Mouse (Mus musculus) embryonic facial prominence, embryonic 11.5 days (tissue): ENCODE results near the gene Lmcd1. TPM values are rescaled to one million over a fixed set of nuclear protein-coding genes. Genes with fewer than 3 reads are reported as not detected.

Experiments
- ATAC-seq: fragments of 200-750 bp; cut with Nextera tagmentation; replicated peaks from 2 replicates; pipeline ENCODE4 v1.8.0; 2017; ENCODE audit warnings: low read depth; ENCODE audit not compliant: insufficient number of reproducible peaks, low FRiP score, low TSS enrichment
- DNase-seq: peaks from one replicate; pipeline ENCODE4 v3.0.0-alpha.2; 2015; ENCODE audit warnings: low spot score
- H3K27ac ChIP-seq: fragments of 300-500 bp; sonication (generic); replicated peaks from 2 replicates; pipeline ENCODE4 v1.5.1; 2014; ENCODE audit warnings: mild to moderate bottlenecking, low read depth, low read length, control low read depth
- H3K27me3 ChIP-seq: fragments of 300-500 bp; sonication (generic); 2 replicates; pipeline ENCODE4 v1.6.1; 2014; ENCODE audit warnings: mild to moderate bottlenecking, low read length, moderate library complexity, mixed read lengths; ENCODE audit not compliant: control insufficient read depth, insufficient read depth
- H3K36me3 ChIP-seq: fragments of 300-500 bp; sonication (generic); replicated peaks from 2 replicates; pipeline ENCODE4 v1.6.1; 2014; ENCODE audit warnings: low read depth, mild to moderate bottlenecking, low read length, moderate library complexity, mixed read lengths; ENCODE audit not compliant: control insufficient read depth, insufficient read depth
- H3K4me1 ChIP-seq: fragments of 300-500 bp; sonication (generic); 2 replicates; pipeline ENCODE4 v1.6.1; 2014; ENCODE audit warnings: low read length, mixed read lengths; ENCODE audit not compliant: control insufficient read depth, insufficient read depth
- H3K4me2 ChIP-seq: fragments of 300-500 bp; sonication (generic); 2 replicates; pipeline ENCODE4 v1.6.1; 2014; ENCODE audit warnings: low read depth, mild to moderate bottlenecking, control low read depth, low read length, moderate library complexity
- H3K4me3 ChIP-seq: fragments of 300-500 bp; sonication (generic); 2 replicates; pipeline ENCODE4 v1.5.1; 2014; ENCODE audit warnings: low read depth, low read length, control low read depth
- H3K9ac ChIP-seq: fragments of 300-500 bp; sonication (generic); replicated peaks from 2 replicates; pipeline ENCODE4 v1.6.1; 2014; ENCODE audit warnings: mild to moderate bottlenecking, control low read depth, low read length
- H3K9me3 ChIP-seq: fragments of 300-500 bp; sonication (generic); replicated peaks from 2 replicates; pipeline ENCODE4 v1.6.1; 2016; ENCODE audit warnings: mild to moderate bottlenecking, low read length, inconsistent platforms, mixed read lengths; ENCODE audit not compliant: control insufficient read depth
- WGBS: fragments of 180-500 bp; shearing (Covaris S2); extraction: QIAGEN DNeasy Blood & Tissue Kit; methylation state at CpG from one replicate; pipeline ENCODE4 v1.1.7; 2014; 5-methylcytosine and 5-hydroxymethylcytosine counted together
- polyA plus RNA-seq: library from polyadenylated mRNA; unstranded; fragments of >200 nt; fragmentation: Nextera tagmentation; extraction: Ambion mirVana; gene quantifications from 2 replicates; pipeline ENCODE4 v1.2.1, GENCODE M21; 2014

Lmcd1 gene
- polyA plus RNA-seq, 1 experiment from 2014 or later, result 5.4 TPM

DNA sequence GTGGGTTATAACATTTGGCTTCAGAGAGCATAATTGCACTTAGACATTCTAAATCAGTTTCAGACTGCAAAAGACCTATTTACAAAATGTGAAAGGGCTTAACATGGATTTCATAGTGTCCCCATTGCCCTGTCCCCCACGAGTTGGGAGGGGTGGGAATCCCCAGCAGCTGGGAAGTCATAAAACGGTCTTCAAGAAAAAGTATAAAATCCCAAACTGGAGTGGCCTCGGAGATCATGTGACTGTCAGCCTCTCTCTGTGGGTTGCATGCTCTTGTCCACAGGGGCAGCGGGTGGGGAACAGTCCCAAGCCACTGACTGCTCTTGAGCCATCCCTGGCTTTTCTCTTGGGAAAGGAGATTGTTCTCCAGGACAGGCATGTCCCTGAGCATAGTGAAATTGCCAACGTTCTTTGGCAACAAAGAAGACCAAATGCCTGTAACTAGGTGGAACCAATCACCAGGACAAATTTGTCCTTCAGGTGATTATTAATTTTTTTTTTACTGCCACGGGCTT is 2.2 kb downstream of the Lmcd1 start:
- ATAC-seq (no peak), DNase-seq (no peak)
- Histone ChIP-seq H3K27ac (no peak overlapping the region), H3K27me3 (no peaks in the 10 kb centered on the region), H3K4me2 (no peak overlapping the region), H3K9me3 (no peaks in the 10 kb centered on the region), H3K4me3 (no peak overlapping the region), H3K9ac (no peak overlapping the region), H3K36me3 (no peaks in the 10 kb centered on the region), H3K4me1 (peaks cover 4% of the 10 kb centered on the region)
- 74% methylated on average over 6 of the region's 6 CpGs for WGBS

DNA sequence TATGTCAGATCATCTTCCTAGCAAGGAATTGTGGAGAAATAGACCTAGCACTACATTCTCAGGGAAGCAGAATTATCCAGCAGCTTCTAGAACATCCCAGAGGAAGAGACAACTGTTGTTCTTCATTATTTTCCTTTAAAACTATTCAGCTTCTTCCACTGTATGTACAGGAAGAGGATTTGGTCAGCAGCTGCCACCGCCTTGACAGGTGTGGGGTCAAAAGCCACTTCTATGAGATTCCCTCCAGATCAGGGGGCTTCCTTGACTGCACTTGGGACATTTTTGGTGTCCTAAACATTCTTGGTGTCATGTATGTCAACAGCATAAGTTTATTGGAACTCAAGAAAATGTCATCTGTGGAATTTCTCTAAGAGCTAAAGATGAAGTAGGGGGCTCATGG is 5.2 kb downstream of the Lmcd1 start:
- Histone ChIP-seq H3K36me3 (no peaks in the 10 kb centered on the region), H3K4me2 (no peak overlapping the region), H3K4me1 (peaks cover under 1% of the 10 kb centered on the region), H3K27ac (no peak overlapping the region), H3K27me3 (no peaks in the 10 kb centered on the region), H3K9me3 (no peaks in the 10 kb centered on the region), H3K4me3 (no peak overlapping the region), H3K9ac (no peak overlapping the region)
- 84% methylated on average over 1 of the region's 1 CpGs for WGBS
- DNase-seq (no peak), ATAC-seq (no peak)

DNA sequence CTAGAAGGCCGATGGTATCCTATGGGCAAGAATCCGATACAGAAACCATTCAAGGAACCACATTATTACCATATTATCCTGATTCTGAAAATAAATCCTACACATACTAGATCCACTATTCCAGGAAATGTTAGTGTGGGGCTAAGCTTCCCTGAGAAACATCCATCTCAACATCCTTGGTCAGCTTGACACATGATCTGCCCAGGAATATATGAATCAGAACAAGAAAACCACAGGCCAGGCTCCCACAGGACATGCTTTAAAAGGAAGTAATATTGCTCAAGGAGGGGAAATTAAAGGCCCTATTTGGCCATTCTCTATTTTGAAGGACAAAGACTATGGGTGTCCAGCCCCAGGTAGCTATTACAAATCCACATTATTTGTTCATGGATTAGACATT is 6.6 kb downstream of the Lmcd1 start:
- ATAC-seq, result no peak
- 94% methylated on average over 2 of the region's 2 CpGs for WGBS
- H3K4me2 ChIP-seq, result no peak overlapping the region

DNA sequence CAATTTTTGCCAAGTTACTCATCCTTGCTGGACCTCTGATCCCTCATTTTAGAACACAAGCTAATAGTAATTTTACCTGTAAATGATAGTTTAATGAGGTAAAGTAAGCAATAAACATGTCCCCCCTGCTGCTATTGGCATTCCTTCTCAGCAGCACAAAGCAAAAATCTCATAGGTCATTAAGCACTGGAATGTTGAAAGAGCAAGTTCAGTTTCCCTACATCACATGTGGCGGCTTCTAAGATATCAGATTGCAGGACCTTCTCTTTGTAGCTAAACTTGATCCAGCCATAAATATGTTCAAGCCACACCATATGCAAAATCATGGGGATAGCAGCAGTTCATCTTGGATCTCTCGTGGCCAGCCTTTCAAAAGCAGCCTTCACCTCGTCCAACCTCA is 7.4 kb downstream of the Lmcd1 start:
- 50% methylated on average over 3 of the region's 3 CpGs for WGBS
- H3K4me3 ChIP-seq, result no peak overlapping the region
- H3K9me3 ChIP-seq, result no peaks in the 10 kb centered on the region
- no peak overlapping the region for H3K27ac ChIP-seq
- DNase-seq (no peak), ATAC-seq (no peak)
- H3K36me3 ChIP-seq, result no peaks in the 10 kb centered on the region
- H3K4me1 ChIP-seq, result no peaks in the 10 kb centered on the region
- H3K4me2 ChIP-seq, result no peak overlapping the region
- H3K27me3 ChIP-seq, result no peaks in the 10 kb centered on the region
- no peak overlapping the region for H3K9ac ChIP-seq

More for the DNA sequence above, 6.6 kb downstream of the Lmcd1 start:
- no peaks in the 10 kb centered on the region for H3K36me3 ChIP-seq
- H3K4me1 ChIP-seq, result no peaks in the 10 kb centered on the region
- H3K27me3 ChIP-seq, result no peaks in the 10 kb centered on the region
- H3K27ac ChIP-seq, result no peak overlapping the region
- H3K9ac ChIP-seq, result no peak overlapping the region
- no peaks in the 10 kb centered on the region for H3K9me3 ChIP-seq
- H3K4me3 ChIP-seq, result no peak overlapping the region
- DNase-seq, result no peak

DNA sequence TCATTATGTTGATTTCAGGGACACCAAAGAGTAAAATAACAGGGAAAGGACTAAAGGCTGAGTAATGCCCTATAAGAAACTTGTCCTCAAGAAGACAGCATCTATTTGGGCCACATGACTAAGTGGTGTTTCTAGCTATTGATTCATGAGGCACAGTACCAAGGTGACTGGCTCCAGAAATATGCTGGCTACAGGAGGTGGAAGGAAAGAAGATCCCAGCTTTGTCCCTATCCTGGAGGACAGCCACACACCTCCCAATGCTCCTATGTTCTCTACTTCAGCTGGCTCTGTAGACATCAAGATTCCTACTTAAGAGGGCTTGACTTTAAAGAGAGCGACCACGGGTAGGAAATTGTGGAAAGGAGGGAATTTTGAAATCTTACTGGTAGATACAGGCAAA is 8.4 kb downstream of the Lmcd1 start:
- Histone ChIP-seq H3K36me3 (no peaks in the 10 kb centered on the region), H3K27ac (no peak overlapping the region), H3K27me3 (no peaks in the 10 kb centered on the region), H3K4me3 (no peak overlapping the region), H3K4me1 (no peaks in the 10 kb centered on the region), H3K4me2 (no peak overlapping the region), H3K9me3 (no peaks in the 10 kb centered on the region), H3K9ac (no peak overlapping the region)
- WGBS, result 97% methylated on average over 2 of the region's 2 CpGs
- ATAC-seq (no peak), DNase-seq (no peak)

DNA sequence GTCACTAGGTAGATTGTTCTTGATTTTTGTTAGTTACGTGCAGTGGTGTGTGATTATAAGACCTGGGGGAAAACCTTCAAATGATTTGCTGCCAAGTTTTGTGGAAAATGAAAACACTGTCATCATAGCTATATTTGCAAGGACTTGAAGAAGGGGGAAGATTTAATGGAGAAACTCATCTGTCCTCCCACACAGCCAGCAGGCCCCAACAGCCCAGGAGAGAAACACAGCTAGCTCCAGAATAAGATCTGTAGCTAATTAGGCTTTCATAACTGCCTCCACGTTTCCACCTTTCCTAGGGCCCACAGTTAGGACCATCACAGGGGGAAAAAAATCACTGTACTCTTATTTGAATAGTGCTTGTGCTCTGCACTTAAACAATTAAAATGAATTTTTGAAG is 10.5 kb downstream of the Lmcd1 start:
- Histone ChIP-seq H3K36me3 (no peaks in the 10 kb centered on the region), H3K9ac (no peak overlapping the region), H3K9me3 (no peaks in the 10 kb centered on the region), H3K27me3 (no peaks in the 10 kb centered on the region), H3K4me3 (no peak overlapping the region), H3K4me1 (no peaks in the 10 kb centered on the region), H3K27ac (no peak overlapping the region), H3K4me2 (no peak overlapping the region)
- no peak for DNase-seq
- WGBS, result 66% methylated on average over 2 of the region's 2 CpGs
- ATAC-seq, result no peak

DNA sequence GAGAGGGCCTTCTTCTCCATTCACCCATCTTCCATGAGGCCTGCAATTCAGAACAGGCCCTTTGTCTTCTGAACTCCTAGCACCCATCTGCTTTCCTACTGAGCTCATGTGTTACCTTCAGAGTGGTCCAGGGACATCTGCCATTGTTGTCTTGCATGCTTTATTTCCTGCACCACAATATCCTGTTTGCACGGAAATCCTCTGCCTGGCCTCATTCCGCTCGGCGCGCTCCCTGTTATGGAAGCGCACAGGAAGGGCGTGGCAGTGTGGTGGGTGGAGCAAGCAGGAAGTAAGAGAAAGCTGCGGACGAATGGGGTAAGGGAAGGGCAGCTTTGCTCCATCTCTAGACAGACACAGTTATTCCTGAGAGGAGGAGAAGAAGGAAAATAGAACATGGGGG is 14.1 kb downstream of the Lmcd1 start:
- ATAC-seq, result no peak
- Histone ChIP-seq H3K4me2 (no peak overlapping the region), H3K4me1 (no peaks in the 10 kb centered on the region), H3K9ac (no peak overlapping the region), H3K36me3 (no peaks in the 10 kb centered on the region), H3K9me3 (no peaks in the 10 kb centered on the region), H3K4me3 (no peak overlapping the region), H3K27ac (no peak overlapping the region), H3K27me3 (no peaks in the 10 kb centered on the region)
- 91% methylated on average over 9 of the region's 9 CpGs for WGBS
- no peak for DNase-seq

DNA sequence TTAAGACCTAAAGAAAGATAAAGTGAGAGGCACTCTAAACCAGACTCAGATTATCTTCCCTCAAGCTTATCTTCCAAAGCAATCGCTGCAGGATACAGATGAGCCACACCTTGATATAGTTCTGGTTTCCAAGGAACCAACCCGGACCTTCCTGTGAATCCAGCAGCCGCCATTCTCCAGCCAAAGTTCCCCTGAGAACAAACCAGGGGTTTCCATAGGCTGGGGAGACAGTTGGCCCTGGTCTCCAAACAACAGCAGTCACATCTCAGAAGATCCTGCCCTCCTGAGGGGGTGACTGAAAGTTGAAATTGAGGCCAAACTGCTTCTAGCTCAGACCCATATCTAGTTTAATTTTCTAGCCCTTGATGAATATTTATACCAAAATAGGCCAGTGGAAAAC is 14.7 kb downstream of the Lmcd1 start:
- no peak overlapping the region for H3K4me3 ChIP-seq

More for the DNA sequence above, 14.7 kb downstream of the Lmcd1 start:
- Histone ChIP-seq H3K27me3 (no peaks in the 10 kb centered on the region), H3K36me3 (no peaks in the 10 kb centered on the region), H3K9ac (no peak overlapping the region), H3K9me3 (no peaks in the 10 kb centered on the region), H3K4me1 (no peaks in the 10 kb centered on the region), H3K4me2 (no peak overlapping the region), H3K27ac (no peak overlapping the region)
- ATAC-seq (no peak), DNase-seq (no peak)
- 88% methylated on average over 3 of the region's 3 CpGs for WGBS
